Mouse (Mus musculus) olfactory bulb, adult 2 months (tissue): ENCODE measurements around the gene Myadml2.

Experiments
- CTCF ChIP-seq: fragments of 200-500 bp; IDR thresholded peaks from 2 replicates; pipeline ENCODE4 v1.5.1; 2012; ENCODE audit warnings: low read depth, mild to moderate bottlenecking, low read length, moderate library complexity; ENCODE audit not compliant: insufficient read depth
- POLR2A ChIP-seq: fragments of 200-500 bp; IDR thresholded peaks from 2 replicates; pipeline ENCODE4 v1.6.1; 2012; ENCODE audit warnings: mild to moderate bottlenecking, low read depth, low read length, moderate library complexity; ENCODE audit not compliant: insufficient read depth

GRCm38 (mm10) chr11:120686650-120687272 lies 38.8 kb upstream of the Myadml2 start:
- TF ChIP-seq POLR2A (no peak), CTCF (no peak)
